Mouse (Mus musculus) embryo, embryonic 11 days (tissue): Measurements from ENCODE around the gene Gm7951.
"Not testable (repeated sequence)": the region's sequence is repeated elsewhere in the genome, so short reads cannot be mapped to it uniquely, and the experiment has no call there.

Experiments
- DNase-seq: peaks from one replicate; pipeline ENCODE4 v3.0.0-alpha.2; 2015

Gm7951 gene

DNA sequence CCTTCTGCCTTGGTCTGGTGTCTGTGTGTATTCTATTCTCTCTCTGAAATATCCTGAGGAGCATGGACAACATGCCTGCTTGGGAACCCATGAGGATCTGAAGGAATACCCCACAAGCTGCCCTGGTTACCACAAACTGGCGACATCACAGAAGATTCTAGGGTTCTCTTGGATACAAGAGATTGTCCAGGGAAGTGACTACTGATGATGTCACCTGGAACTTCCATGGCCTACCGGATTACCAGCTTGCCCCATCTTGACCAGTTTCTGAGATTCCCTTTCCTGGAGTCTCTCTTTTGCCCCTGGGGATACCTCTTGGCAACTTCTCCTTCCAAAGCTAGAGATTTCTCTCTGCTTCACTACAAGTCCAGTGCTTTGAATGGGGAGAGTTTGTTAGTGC is at the start of gene Gm7951:
Gene Gm7951, minus strand, starts transcription at position 101 of the 400 bp plus-strand sequence.
- DNase-seq = not testable (repeated sequence)

DNA sequence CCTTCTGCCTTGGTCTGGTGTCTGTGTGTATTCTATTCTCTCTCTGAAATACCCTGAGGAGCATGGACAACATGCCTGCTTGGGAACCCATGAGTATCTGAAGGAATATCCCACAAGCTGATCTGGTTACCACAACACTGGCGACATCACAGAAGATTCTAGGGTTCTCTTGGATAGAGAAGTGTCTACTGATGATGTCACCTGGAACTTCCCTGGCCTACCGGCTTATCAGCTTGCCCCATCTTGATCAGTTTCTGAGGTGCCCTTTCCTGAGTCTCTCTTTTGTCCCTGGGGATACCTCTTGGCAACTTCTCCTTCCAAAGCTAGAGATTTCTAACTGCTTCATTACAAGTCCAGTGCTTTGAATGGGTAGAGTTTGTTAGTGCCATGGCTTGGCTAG is 45.4 kb upstream of the Gm7951 start, which contains the start of gene Gm17027:
Gene Gm17027, minus strand, starts transcription at position 101 of the 400 bp plus-strand sequence.
- not testable (repeated sequence) for DNase-seq

DNA sequence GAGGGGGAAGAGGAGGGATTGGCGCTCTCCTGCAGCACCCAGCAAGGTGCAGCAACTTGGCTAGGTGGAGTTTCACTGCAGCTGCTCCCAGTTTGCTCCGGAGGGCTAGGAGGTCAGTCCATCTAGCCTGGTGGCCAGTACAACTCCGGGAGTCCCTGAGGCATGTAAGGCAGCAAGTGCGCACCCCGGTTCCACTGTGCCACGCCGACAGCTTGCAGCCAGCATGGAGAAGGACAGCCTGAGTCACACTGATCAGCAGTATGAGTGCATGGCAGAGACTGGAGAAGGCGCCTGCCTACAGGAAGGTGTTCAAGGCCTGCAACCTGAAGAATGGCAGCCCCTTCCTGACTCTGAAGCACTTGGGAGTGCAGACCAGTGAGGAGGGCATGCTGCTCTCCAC is 17.4 kb upstream of the Gm7951 start:
- not testable (repeated sequence) for DNase-seq

DNA sequence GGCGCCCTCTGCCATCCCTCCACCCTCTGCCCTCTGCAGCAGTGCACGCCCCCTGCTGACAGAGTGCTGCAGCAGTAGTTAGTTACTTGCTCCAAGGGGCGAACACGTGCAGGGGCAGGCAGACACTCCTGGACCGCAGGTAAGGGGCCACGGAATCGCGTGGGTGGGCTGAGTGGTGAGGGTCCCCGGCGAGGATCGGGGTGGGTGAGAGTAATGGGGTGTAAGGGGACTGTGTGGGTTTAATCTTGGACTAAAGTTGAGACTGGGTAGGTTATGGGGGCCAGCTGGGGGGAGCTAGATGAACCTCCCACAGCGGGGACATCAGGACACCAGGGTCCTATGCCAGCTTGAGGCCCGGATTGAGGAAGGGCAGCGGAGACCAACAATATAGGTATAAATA is 16.6 kb upstream of the Gm7951 start:
- DNase-seq = not testable (repeated sequence)
